Comparison of ENCODE assay signal across 14 mouse cellular contexts in the genomic region with DNA sequence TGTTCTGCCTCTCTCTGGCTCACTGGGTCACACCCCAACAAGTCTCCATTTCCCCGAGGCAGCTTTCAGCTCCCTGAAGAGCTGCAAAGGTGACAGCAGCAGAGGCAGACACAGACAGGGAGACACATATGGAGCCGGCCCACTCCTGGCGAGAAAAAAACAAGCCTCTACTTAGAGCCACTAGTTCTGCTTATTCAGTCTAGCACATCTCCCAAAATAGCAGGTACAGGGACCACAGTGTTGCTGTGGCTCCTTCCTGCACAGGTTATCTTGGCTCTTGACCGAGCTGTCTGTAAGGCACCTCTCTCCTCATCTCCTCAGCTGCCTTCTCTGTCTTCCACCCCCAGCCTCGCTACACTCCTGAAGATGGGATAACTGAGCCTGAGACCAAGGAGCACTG.
"Had no signal": no experiment of that assay in that cellular context is flagged by ENCODE, and none has a peak within 500 bp of the region (broad histone marks: within the 10 kb centered on the region; RNA-seq: fewer than 3 reads in every experiment).

No protein-coding gene starts in this region.

- H3K27me3 ChIP-seq: limb, embryonic 15.5 days; liver, embryonic 12.5 days; midbrain, embryonic 12.5 days; neural tube, embryonic 13.5 days had no signal

- H3K4me2 ChIP-seq: limb, embryonic 15.5 days; liver, embryonic 12.5 days; lung, embryonic 14.5 days; midbrain, embryonic 12.5 days; neural tube, embryonic 13.5 days had no signal

- DNase-seq: kidney, adult 11 months; kidney, adult 9 months; kidney, postnatal 36 days; lung, embryonic 14.5 days; lung, postnatal 10 days; lung, postnatal 4 days; thymus, adult 2 months; thymus, postnatal 25 days had no signal

- H3K9ac ChIP-seq: limb, embryonic 15.5 days; liver, embryonic 12.5 days; lung, embryonic 14.5 days; midbrain, embryonic 12.5 days; neural tube, embryonic 13.5 days had no signal

- H3K4me1 ChIP-seq: limb, embryonic 15.5 days; midbrain, embryonic 12.5 days; neural tube, embryonic 13.5 days had no signal

- H3K4me3 ChIP-seq: limb, embryonic 15.5 days; liver, embryonic 12.5 days; midbrain, embryonic 12.5 days; neural tube, embryonic 13.5 days had no signal

- ATAC-seq: liver, embryonic 12.5 days; midbrain, embryonic 16.5 days had no signal

- H3K36me3 ChIP-seq: limb, embryonic 15.5 days; liver, embryonic 12.5 days; midbrain, embryonic 12.5 days; neural tube, embryonic 13.5 days had no signal

- H3K27ac ChIP-seq: kidney, postnatal 0 days; limb, embryonic 15.5 days; liver, embryonic 12.5 days; midbrain, embryonic 12.5 days; neural tube, embryonic 13.5 days had no signal

- H3K9me3 ChIP-seq: limb, embryonic 15.5 days; liver, embryonic 12.5 days; midbrain, embryonic 12.5 days; neural tube, embryonic 13.5 days had no signal
